ENCODE assay signal across 7 mouse cellular contexts in the genomic region with DNA sequence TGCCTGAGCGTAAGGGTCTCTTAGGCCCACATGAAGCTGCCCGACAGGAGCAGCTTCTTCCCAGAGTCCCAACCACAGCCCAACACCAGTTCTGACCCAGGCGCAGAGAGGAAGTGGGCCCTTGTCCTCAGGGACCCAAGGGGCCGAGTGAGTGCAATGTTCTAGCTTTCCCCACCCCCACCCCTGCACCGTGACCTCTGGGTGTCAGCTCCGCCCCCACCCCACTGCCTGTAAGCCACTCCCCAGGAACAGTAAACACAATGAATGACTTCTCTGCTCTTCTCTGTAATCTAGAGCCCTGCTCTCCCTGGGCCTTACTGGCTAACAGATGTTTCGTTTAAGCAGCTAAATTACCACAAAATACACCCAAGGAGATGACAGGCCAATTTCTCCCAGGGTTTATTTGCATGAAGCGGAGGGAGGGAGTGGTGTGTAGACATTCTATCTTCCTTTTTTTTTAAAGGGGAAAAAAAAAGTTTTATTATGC. TPM values are rescaled to one million over a fixed set of nuclear protein-coding genes. Genes with fewer than 3 reads are reported as not detected.
DNase-seq lines count a peak whose midpoint lies in the region; ATAC-seq and TF ChIP-seq lines count a peak whose summit lies in the region.

No protein-coding gene starts in this region.

- peak; percentile 67; the same call in 1 of the 2 replicates for ATAC-seq in stomach, embryonic 14.5 days (ENCODE audit: insufficient number of reproducible peaks, insufficient read depth, low FRiP score, low read depth)

- peak overlapping the region; percentile 30; the same call in 1 of the 2 replicates for H3K4me2 ChIP-seq in stomach, embryonic 14.5 days (replicated peaks; ENCODE audit: low read depth, low read length)

- no peak for TF ChIP-seq CTCF in brain, embryonic 14.5 days (IDR thresholded peaks at IDR 0.05; ENCODE audit: borderline replicate concordance, extremely low read depth, insufficient read depth, insufficient read length)

- H3K9ac ChIP-seq in stomach, embryonic 14.5 days (replicated peaks; ENCODE audit: low read depth, low read length) = no peak overlapping the region

- WGBS in stomach, embryonic 14.5 days = 16% methylated on average over 8 of the region's 8 CpGs

- intact Hi-C loops in left cerebral cortex, postnatal 36 days (cut with DNase I) = no loop called here
- intact Hi-C loops in gastrocnemius, postnatal 14 days (cut with DNase I; ENCODE audit: low total_unique reads) = no loop called here

- H3K27me3 ChIP-seq in stomach, embryonic 14.5 days (ENCODE audit: control insufficient read depth, insufficient read depth, low read length) = no peaks in the 10 kb centered on the region

- no peaks in the 10 kb centered on the region for H3K9me3 ChIP-seq in stomach, embryonic 14.5 days (ENCODE audit: control insufficient read depth, low read depth, low read length)

- peak; percentile 75 for DNase-seq in brain, embryonic 14.5 days (ENCODE audit: low read depth)
- DNase-seq in forelimb bud, embryonic 11.5 days (ENCODE audit: low read depth, low spot score) = peak; percentile 48
- DNase-seq in kidney, postnatal 10 days = peak; percentile 74
- peak; percentile 60 to 79 for DNase-seq in lung, postnatal 4 days
- no peak for DNase-seq in left cerebral cortex, postnatal 36 days (ENCODE audit: low spot score in 2 of 2)
- no peak for DNase-seq in gastrocnemius, postnatal 14 days

- peak overlapping the region; percentile 89 for H3K27ac ChIP-seq in stomach, embryonic 14.5 days (ENCODE audit: low read length)

- no peak overlapping the region for H3K4me3 ChIP-seq in stomach, embryonic 14.5 days (ENCODE audit: low read depth, low read length)

- no peaks in the 10 kb centered on the region for H3K36me3 ChIP-seq in stomach, embryonic 14.5 days (ENCODE audit: control insufficient read depth, insufficient read depth, low read length)

- no peak for TF ChIP-seq POLR2A in brain, embryonic 14.5 days (IDR thresholded peaks at IDR 0.05; ENCODE audit: borderline replicate concordance, extremely low read depth, insufficient read depth, insufficient read length, poor library complexity, severe bottlenecking)

- peaks cover 61% of the 10 kb centered on the region for H3K4me1 ChIP-seq in stomach, embryonic 14.5 days (ENCODE audit: control insufficient read depth, insufficient read depth, low read length)

RNA-seq across cellular contexts. Expression of a gene that starts 15.1 kb away (rescaled TPM):
- polyA plus RNA-seq in brain, embryonic 14.5 days (2012; rRNA removed) = 52.9 and 55.0 TPM in 2 replicates
- 7.6 and 8.0 TPM in 2 replicates for polyA plus RNA-seq in stomach, embryonic 14.5 days (2014; fragmentation: Nextera tagmentation; extraction: Ambion mirVana)
- total RNA-seq in left cerebral cortex, postnatal 36 days (2021) = 10 to 100 TPM in 1 of 2 experiments, 1 to 10 TPM in 1; 9.6 to 12.3 TPM
- total RNA-seq in gastrocnemius, postnatal 14 days (2021) = 1 to 10 TPM; 3.2 to 4.0 TPM

RNA-seq across cellular contexts. Expression of a gene that starts 30.4 kb away (rescaled TPM):
- polyA plus RNA-seq in brain, embryonic 14.5 days (2012; rRNA removed) = 31.5 and 33.8 TPM in 2 replicates
- polyA plus RNA-seq in stomach, embryonic 14.5 days (2014; fragmentation: Nextera tagmentation; extraction: Ambion mirVana) = 11.0 and 11.5 TPM in 2 replicates
- total RNA-seq in left cerebral cortex, postnatal 36 days (2021) = 10 to 100 TPM; 26.2 to 30.0 TPM
- total RNA-seq in gastrocnemius, postnatal 14 days (2021) = 1 to 10 TPM in 1 of 2 experiments, under 1 TPM in 1; 1.00 to 1.4 TPM

Comparison
In these comparisons a context has a peak if more than half of its experiments do, and no peak if none do; other contexts are left out.
1. DNase-seq: peak in brain, embryonic 14.5 days (single experiment), forelimb bud, embryonic 11.5 days (single experiment), kidney, postnatal 10 days (single experiment) and lung, postnatal 4 days (2 of 2); none in left cerebral cortex, postnatal 36 days (0 of 2) and gastrocnemius, postnatal 14 days (single experiment).
2. RNA of a gene that starts 30.4 kb away (total RNA-seq): 26.2 to 30.0 TPM in left cerebral cortex, postnatal 36 days; 1.00 to 1.4 TPM in gastrocnemius, postnatal 14 days; every median in the first group is over 10 times any median in the second.